Mouse (Mus musculus) mouse trophoblast stem cell (cell line): ENCODE measurements around the gene Gm10153.

Experiments
- in situ Hi-C, 2 experiments: fragments of 300-500 bp; cut with MseI, MboI; formaldehyde crosslinking; loops; 2 replicates in 1 of 2; 3 replicates in 1 of 2; pipeline ENCODE4 v1.15.1; 2025

Gene Gm10153

GRCm38 (mm10) chr7:142144507-142144906, 45.7 kb downstream of the Gm10153 start, which contains the start of gene Gm45337:
Gm45337 (minus strand) TSS chr7:142144607.
- in situ Hi-C loops, result loop anchor here in 1 of 2 experiments (10.0 kb wide), 1 partner anchor 100 kb away; the partner anchor contains the start of gene Gm40460

- in situ Hi-C loops, result loop anchor here in 1 of 2 experiments (10.0 kb wide), 1 partner anchor 101 kb away; the partner anchor contains the start of gene Gm40460
Observed at GRCm38 (mm10) chr7:142143506-142144010, 46.6 kb downstream of the Gm10153 start.

- in situ Hi-C loops, result loop anchor here in 1 of 2 experiments (10.0 kb wide), 1 partner anchor 104 kb away; the partner anchor contains the start of gene Gm40460
Observed at GRCm38 (mm10) chr7:142140696-142141095, 49.5 kb downstream of the Gm10153 start.
